ENCODE assay signal across 8 mouse cellular contexts in the genomic region with DNA sequence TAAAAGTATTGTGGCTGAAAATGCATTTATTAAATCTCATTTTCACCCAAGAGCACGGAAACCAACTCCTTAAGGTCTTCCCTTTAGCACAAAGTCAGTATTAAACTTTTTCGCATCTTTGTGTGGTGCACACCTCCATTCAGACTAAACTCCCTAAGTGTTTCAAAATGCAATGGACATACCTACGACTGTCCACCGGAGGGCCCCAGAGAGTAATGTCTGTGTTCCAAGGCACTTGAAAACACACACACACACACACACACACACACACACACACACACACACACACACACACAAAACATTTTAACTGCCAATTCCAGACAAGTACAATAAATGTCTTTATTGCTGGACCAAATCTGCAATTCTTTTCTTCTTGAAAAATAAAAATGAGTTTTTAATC.
DNase-seq lines count a peak whose midpoint lies in the region; TF ChIP-seq lines count a peak whose summit lies in the region.

No protein-coding gene starts in this region.

- DNase-seq in gastrocnemius, postnatal 10 days = peak; percentile 22
- DNase-seq in gastrocnemius, adult 18-20 months (ENCODE audit: low spot score) = no peak
- DNase-seq in ovary, postnatal 10 days (ENCODE audit: low spot score) = peak; percentile 3
- DNase-seq in ovary, adult 18-20 months (ENCODE audit: low spot score) = no peak
- peak; percentile 52 for DNase-seq in brain, embryonic 14.5 days (ENCODE audit: low read depth)
- DNase-seq in left cerebral cortex, postnatal 4 days = peak; percentile 43
- DNase-seq in right cerebral cortex, postnatal 4 days = peak; percentile 64
- DNase-seq in spleen, adult 12 weeks (ENCODE audit: low spot score) = no peak

- TF ChIP-seq CTCF in brain, embryonic 14.5 days (IDR thresholded peaks at IDR 0.05; ENCODE audit: borderline replicate concordance, extremely low read depth, insufficient read depth, insufficient read length) = peak; percentile 46; the same call in 1 of the 2 replicates

- TF ChIP-seq POLR2A in brain, embryonic 14.5 days (IDR thresholded peaks at IDR 0.05; ENCODE audit: borderline replicate concordance, extremely low read depth, insufficient read depth, insufficient read length, poor library complexity, severe bottlenecking) = no peak

- intact Hi-C loops in left cerebral cortex, postnatal 4 days (cut with DNase I) = loop anchor here (10.0 kb wide), 2 partner anchors 242 to 852 kb away; a partner anchor contains a TSS

Comparison
In these comparisons a context has a peak if more than half of its experiments do, and no peak if none do; other contexts are left out.
1. DNase-seq: peak in gastrocnemius, postnatal 10 days (single experiment), ovary, postnatal 10 days (single experiment), brain, embryonic 14.5 days (single experiment), left cerebral cortex, postnatal 4 days (single experiment) and right cerebral cortex, postnatal 4 days (single experiment); none in gastrocnemius, adult 18-20 months (single experiment), ovary, adult 18-20 months (single experiment) and spleen, adult 12 weeks (single experiment).